Mouse (Mus musculus) megakaryocyte, embryonic 14.5 days (primary cell): Measurements from ENCODE around the gene Gm9495. TPM values are rescaled to one million over a fixed set of nuclear protein-coding genes. Genes with fewer than 3 reads are reported as not detected.
"Not testable (repeated sequence)": the region's sequence is repeated elsewhere in the genome, so short reads cannot be mapped to it uniquely, and the experiment has no call there.

Source experiments
- H3K27me3 ChIP-seq: replicated peaks from 2 replicates; pipeline ENCODE3; 2012; ENCODE audit warnings: inconsistent platforms
- H3K36me3 ChIP-seq: replicated peaks from 2 replicates; pipeline ENCODE3; 2012; ENCODE audit warnings: low read length, inconsistent platforms, mixed read lengths
- H3K4me1 ChIP-seq: 2 replicates; pipeline ENCODE4 v1.6.1; 2012; ENCODE audit warnings: inconsistent platforms
- H3K4me3 ChIP-seq: replicated peaks from 2 replicates; pipeline ENCODE3; 2012; ENCODE audit warnings: moderate library complexity, mild to moderate bottlenecking, inconsistent platforms
- H3K9me3 ChIP-seq: 2 replicates; pipeline ENCODE4 v1.6.1; 2012; ENCODE audit warnings: inconsistent platforms
- FLI1 ChIP-seq: IDR thresholded peaks from 2 replicates; pipeline ENCODE4 v1.6.1; 2012; ENCODE audit warnings: low read length, inconsistent platforms, mixed read lengths
- GATA1 ChIP-seq: IDR thresholded peaks from 3 replicates; pipeline ENCODE4 v1.6.1; 2012; ENCODE audit warnings: mixed read lengths, low read length, inconsistent platforms, borderline replicate concordance
- polyA plus RNA-seq: library from polyadenylated mRNA; stranded (reverse); fragments of >175 nt; gene quantifications from 2 replicates; pipeline ENCODE4 v1.2.3, GENCODE M21; 2012; ENCODE audit warnings: low replicate concordance; ENCODE audit not compliant: insufficient read depth

Gene Gm9495
- polyA plus RNA-seq = not detected in 2 replicates

GRCm38 (mm10) chr8:69453465-69453864 is at the start of gene Gm9495:
Gene Gm9495 (minus strand): TSS chr8:69453565.
- H3K36me3 ChIP-seq, H3K4me1 ChIP-seq, H3K27me3 ChIP-seq, H3K4me3 ChIP-seq, H3K9me3 ChIP-seq: not testable (repeated sequence)

GRCm38 (mm10) chr8:69474946-69475345 is 21.6 kb upstream of the Gm9495 start:
- H3K27me3 ChIP-seq, H3K36me3 ChIP-seq, H3K4me1 ChIP-seq, H3K4me3 ChIP-seq, H3K9me3 ChIP-seq: not testable (repeated sequence)

GRCm38 (mm10) chr8:69420018-69420417 is 33.3 kb downstream of the Gm9495 start:
- not testable (repeated sequence) for H3K9me3 ChIP-seq, H3K36me3 ChIP-seq, H3K27me3 ChIP-seq, H3K4me1 ChIP-seq, H3K4me3 ChIP-seq

- Histone ChIP-seq H3K9me3 (no peaks in the 10 kb centered on the region), H3K4me1 (no peaks in the 10 kb centered on the region), H3K27me3 (no peaks in the 10 kb centered on the region), H3K36me3 (no peaks in the 10 kb centered on the region), H3K4me3 (no peak overlapping the region)
- no peak for TF ChIP-seq FLI1
- no peak for TF ChIP-seq GATA1
Observed at GRCm38 (mm10) chr8:69414326-69414725, 39.0 kb downstream of the Gm9495 start.

- no peak overlapping the region for H3K4me3 ChIP-seq
- H3K27me3 ChIP-seq = no peaks in the 10 kb centered on the region
- H3K9me3 ChIP-seq = peaks cover 11% of the 10 kb centered on the region
- TF ChIP-seq GATA1 = no peak
- no peak for TF ChIP-seq FLI1
- H3K4me1 ChIP-seq = no peaks in the 10 kb centered on the region
- H3K36me3 ChIP-seq = no peaks in the 10 kb centered on the region
Observed at GRCm38 (mm10) chr8:69404768-69405167, 48.6 kb downstream of the Gm9495 start.

GRCm38 (mm10) chr8:69399956-69400443 is 53.4 kb downstream of the Gm9495 start:
- Histone ChIP-seq H3K9me3 (peaks cover 16% of the 10 kb centered on the region), H3K4me1 (peaks cover 8% of the 10 kb centered on the region), H3K36me3 (no peaks in the 10 kb centered on the region), H3K4me3 (no peak overlapping the region), H3K27me3 (peaks cover 12% of the 10 kb centered on the region)
- TF ChIP-seq GATA1 (no peak), FLI1 (no peak)

- Histone ChIP-seq H3K9me3 (peaks cover 16% of the 10 kb centered on the region), H3K27me3 (peaks cover 12% of the 10 kb centered on the region), H3K4me3 (peak overlapping the region; percentile 84), H3K4me1 (peaks cover 13% of the 10 kb centered on the region), H3K36me3 (no peaks in the 10 kb centered on the region)
- TF ChIP-seq FLI1 = no peak
- TF ChIP-seq GATA1 = no peak
Observed at GRCm38 (mm10) chr8:69399181-69399955, 54.0 kb downstream of the Gm9495 start.

GRCm38 (mm10) chr8:69396196-69396595 is 57.2 kb downstream of the Gm9495 start:
- Histone ChIP-seq H3K9me3 (peaks cover 12% of the 10 kb centered on the region), H3K4me1 (peaks cover 14% of the 10 kb centered on the region), H3K36me3 (no peaks in the 10 kb centered on the region), H3K4me3 (no peak overlapping the region), H3K27me3 (peaks cover 16% of the 10 kb centered on the region)
- TF ChIP-seq GATA1 (no peak), FLI1 (no peak)

- H3K27me3 ChIP-seq = peaks cover 16% of the 10 kb centered on the region
- peaks cover 9% of the 10 kb centered on the region for H3K9me3 ChIP-seq
- H3K36me3 ChIP-seq = no peaks in the 10 kb centered on the region
- TF ChIP-seq GATA1 (no peak), FLI1 (no peak)
- H3K4me3 ChIP-seq = peak overlapping the region; percentile 97
- H3K4me1 ChIP-seq = peaks cover 14% of the 10 kb centered on the region
Observed at GRCm38 (mm10) chr8:69395050-69395789, 58.1 kb downstream of the Gm9495 start.

- no peak overlapping the region for H3K4me3 ChIP-seq
- H3K9me3 ChIP-seq = peaks cover 18% of the 10 kb centered on the region
- H3K36me3 ChIP-seq = peaks cover under 1% of the 10 kb centered on the region
- no peak for TF ChIP-seq FLI1
- no peak for TF ChIP-seq GATA1
- no peaks in the 10 kb centered on the region for H3K4me1 ChIP-seq
- no peaks in the 10 kb centered on the region for H3K27me3 ChIP-seq
Observed at GRCm38 (mm10) chr8:69384361-69384760, 69.0 kb downstream of the Gm9495 start.

Other genes starting within 250 kb of the Gm9495 start
- 0.59 TPM in 1 of 2 replicates, not detected in the other for gene Zfp930, start 244.5 kb downstream of the Gm9495 start, polyA plus RNA-seq
- gene D130040H23Rik, start 182.5 kb downstream of the Gm9495 start, polyA plus RNA-seq = not detected in 2 replicates
- not detected in 2 replicates for gene Gm7697, start 69.4 kb upstream of the Gm9495 start, polyA plus RNA-seq
- gene Zfp868, start 172.0 kb upstream of the Gm9495 start, polyA plus RNA-seq = 0.07 and 1.4 TPM in 2 replicates
- not detected in 2 replicates for gene Zfp964, start 200.9 kb upstream of the Gm9495 start, polyA plus RNA-seq